Mouse (Mus musculus) olfactory bulb, adult 2 months (tissue): Measurements from ENCODE around the gene Trpc2.

Experiments used
- CTCF ChIP-seq: fragments of 200-500 bp; IDR thresholded peaks from 2 replicates; pipeline ENCODE4 v1.5.1; 2012; ENCODE audit warnings: low read depth, mild to moderate bottlenecking, low read length, moderate library complexity; ENCODE audit not compliant: insufficient read depth
- POLR2A ChIP-seq: fragments of 200-500 bp; IDR thresholded peaks from 2 replicates; pipeline ENCODE4 v1.6.1; 2012; ENCODE audit warnings: mild to moderate bottlenecking, low read depth, low read length, moderate library complexity; ENCODE audit not compliant: insufficient read depth

DNA sequence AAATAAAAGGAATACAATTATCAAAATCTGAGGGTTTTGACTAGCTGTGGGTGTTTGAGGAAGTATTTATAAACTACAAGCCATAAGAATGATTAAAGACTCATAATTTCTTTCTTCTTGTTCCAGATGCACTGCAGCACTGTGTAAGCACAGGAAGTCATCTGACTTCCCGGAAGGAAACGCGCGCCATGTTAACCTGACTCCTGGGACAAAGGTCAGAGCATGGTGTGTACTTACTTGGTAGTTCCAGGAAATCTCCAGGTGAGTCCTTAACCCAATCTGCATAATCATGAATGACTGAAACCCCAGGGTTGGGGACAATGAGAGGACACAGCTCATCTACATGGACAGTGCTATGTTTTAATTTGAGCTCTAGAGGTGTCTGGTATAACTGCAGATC, 49.5 kb downstream of the Trpc2 start:
- TF ChIP-seq CTCF = no peak
- no peak for TF ChIP-seq POLR2A
